Mouse (Mus musculus) left cerebral cortex, adult 6 months (tissue): ENCODE results near the gene Kcng1. TPM values are rescaled to one million over a fixed set of nuclear protein-coding genes. Genes with fewer than 3 reads are reported as not detected.

Experiments used
- long read RNA-seq, 2 experiments: library from polyadenylated mRNA; unstranded; transcript quantifications; one replicate each; pipeline ENCODE4 v2.0.0; 2019 to 2020
- polyA plus RNA-seq: library from polyadenylated mRNA; unstranded; fragments of <200 nt; fragmentation: Nextera tagmentation; gene quantifications from 2 replicates; pipeline ENCODE4 v1.2.3, GENCODE M21; 2021

Kcng1 gene
- polyA plus RNA-seq: 8.3 and 9.9 TPM in 2 replicates
- long read RNA-seq, experiment 1, full-length matches to known transcripts: 30 of 51 reads
- long read RNA-seq, experiment 1, partial matches to known transcripts: 17 of 51 reads
- long read RNA-seq, experiment 1, other reads (novel, unspliced or antisense): 4 of 51 reads
- long read RNA-seq, experiment 2, full-length matches to known transcripts: 5 of 14 reads
- long read RNA-seq, experiment 2, partial matches to known transcripts: 0 of 14 reads
- long read RNA-seq, experiment 2, other reads (novel, unspliced or antisense): 9 of 14 reads

GRCm38 (mm10) chr2:168281582-168281981 lies at the start of gene Kcng1:
Gene Kcng1, minus strand, starts transcription at chr2:168281736.

DNA sequence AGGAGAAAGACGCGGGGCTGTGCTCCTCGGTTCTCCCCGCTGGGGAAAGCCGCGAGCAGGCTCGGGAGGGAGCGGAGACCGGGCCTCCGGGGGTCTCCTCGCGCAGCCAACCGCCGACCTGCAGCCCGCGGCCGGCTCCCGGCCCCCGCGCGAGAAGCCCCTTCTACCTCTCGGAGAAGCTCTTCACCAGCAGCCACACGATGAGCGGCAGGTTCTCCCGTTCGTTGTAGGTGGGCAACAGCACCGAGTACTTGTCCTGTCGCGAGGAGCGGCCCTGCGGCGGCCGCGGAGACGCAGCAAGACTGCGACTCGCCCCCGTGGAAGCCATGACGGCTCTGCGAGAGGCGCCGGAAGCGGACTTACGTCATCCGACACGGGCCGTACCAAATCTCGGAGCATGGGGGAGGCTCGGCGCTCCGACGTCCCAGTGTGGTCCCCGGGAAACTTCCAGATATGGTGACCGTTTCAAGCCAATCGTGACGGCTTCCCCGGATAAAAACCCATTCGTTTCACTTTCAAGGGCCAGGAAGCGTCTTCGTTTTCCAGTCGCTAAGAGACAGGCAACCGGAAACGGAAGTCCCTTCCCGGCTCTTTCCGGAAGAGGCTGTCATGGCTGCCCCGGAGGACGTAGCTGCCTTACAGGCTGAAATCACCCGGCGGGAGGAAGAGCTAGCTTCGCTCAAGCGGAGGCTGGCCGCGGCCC lies 51.4 kb downstream of the Kcng1 start, which contains the start of the genes Gm20716, Dpm1 and Mocs3:
Gene Gm20716, minus strand, starts transcription at position 339 of the 703 bp plus-strand sequence.
Gene Dpm1, minus strand, starts transcription at position 566 of the 703 bp plus-strand sequence.
Gene Mocs3, plus strand, starts transcription at position 597 of the 703 bp plus-strand sequence.

Other genes with a start within 250 kb of the Kcng1 start
- 0.59 and 2.5 TPM in 2 replicates for gene Pard6b, start 200.7 kb downstream of the Kcng1 start, polyA plus RNA-seq
- 0.09 and 8.8 TPM in 2 replicates for gene Adnp, start 74.6 kb downstream of the Kcng1 start, polyA plus RNA-seq
- gene Gm20716, start 51.4 kb downstream of the Kcng1 start, polyA plus RNA-seq: 3.5 and 10.4 TPM in 2 replicates
- 74.1 and 83.6 TPM in 2 replicates for gene Dpm1, start 51.1 kb downstream of the Kcng1 start, polyA plus RNA-seq
- gene Mocs3, start 51.1 kb downstream of the Kcng1 start, polyA plus RNA-seq: 1.9 and 18.4 TPM in 2 replicates